Mouse (Mus musculus): Measurements from ENCODE around the gene Fam169b.

- TF ChIP-seq CTCF (conservative IDR thresholded peaks at IDR 0.05; ENCODE audit: insufficient read depth, insufficient read length, low read depth, low read length) (no peak), POLR2A (IDR thresholded peaks at IDR 0.05; ENCODE audit: low read depth, low read length) (no peak)
Measured at GRCm38 (mm10) chr7:68285851-68286298, 12.2 kb downstream of the Fam169b start.
